Mouse (Mus musculus) hindbrain, embryonic 16.5 days (tissue): ENCODE data around the gene Rtn4rl1. TPM values are rescaled to one million over a fixed set of nuclear protein-coding genes. Genes with fewer than 3 reads are reported as not detected.
"Not testable (repeated sequence)": the region's sequence is repeated elsewhere in the genome, so short reads cannot be mapped to it uniquely, and the experiment has no call there.

Experiments
- ATAC-seq: fragments of 200-750 bp; cut with Nextera tagmentation; 2 replicates; pipeline ENCODE4 v1.8.0; 2017; ENCODE audit warnings: moderate TSS enrichment, moderate library complexity
- H3K27ac ChIP-seq: fragments of 300-500 bp; sonication (generic); 2 replicates; pipeline ENCODE4 v1.5.1; 2014; ENCODE audit warnings: low read depth, mild to moderate bottlenecking, control low read depth, low read length, moderate library complexity
- H3K27me3 ChIP-seq: fragments of 300-500 bp; sonication (generic); replicated peaks from 2 replicates; pipeline ENCODE4 v1.6.1; 2014; ENCODE audit warnings: low read length; ENCODE audit not compliant: control insufficient read depth, insufficient read depth
- H3K36me3 ChIP-seq: fragments of 300-500 bp; sonication (generic); 2 replicates; pipeline ENCODE4 v1.6.1; 2014; ENCODE audit warnings: mild to moderate bottlenecking, low read length, moderate library complexity, mixed read lengths; ENCODE audit not compliant: control insufficient read depth, insufficient read depth
- H3K4me1 ChIP-seq: fragments of 300-500 bp; sonication (generic); 2 replicates; pipeline ENCODE4 v1.6.1; 2014; ENCODE audit warnings: low read depth, low read length; ENCODE audit not compliant: control insufficient read depth, insufficient read depth
- H3K4me2 ChIP-seq: fragments of 300-500 bp; sonication (generic); 2 replicates; pipeline ENCODE4 v1.6.1; 2014; ENCODE audit warnings: mild to moderate bottlenecking, low read length, control low read depth, moderate library complexity
- H3K4me3 ChIP-seq: fragments of 300-500 bp; sonication (generic); 2 replicates; pipeline ENCODE4 v1.5.1; 2014; ENCODE audit warnings: mild to moderate bottlenecking, low read length, control low read depth, moderate library complexity
- H3K9ac ChIP-seq: fragments of 300-500 bp; sonication (generic); 2 replicates; pipeline ENCODE4 v1.6.1; 2014; ENCODE audit warnings: low read depth, mild to moderate bottlenecking, control low read depth, low read length, moderate library complexity
- H3K9me3 ChIP-seq: fragments of 300-500 bp; sonication (generic); 2 replicates; pipeline ENCODE4 v1.6.1; 2014; ENCODE audit warnings: mild to moderate bottlenecking, low read length, moderate library complexity; ENCODE audit not compliant: control insufficient read depth
- WGBS: fragments of 180-500 bp; shearing (Covaris S2); extraction: QIAGEN DNeasy Blood & Tissue Kit; methylation state at CpG from one replicate; pipeline ENCODE4 v1.1.7; 2014; 5-methylcytosine and 5-hydroxymethylcytosine counted together
- polyA plus RNA-seq: library from polyadenylated mRNA; unstranded; fragments of >200 nt; fragmentation: Nextera tagmentation; extraction: Ambion mirVana; gene quantifications from 2 replicates; pipeline ENCODE4 v1.2.1, GENCODE M21; 2015

The Rtn4rl1 gene
- polyA plus RNA-seq, 1 experiment from 2014 or later: 10.7 TPM

- peak overlapping the region; percentile 45 for H3K9ac ChIP-seq
- peak overlapping the region; percentile 44 for H3K4me2 ChIP-seq
- WGBS: 7% methylated on average over 16 of the region's 16 CpGs
- H3K4me1 ChIP-seq: peaks cover 46% of the 10 kb centered on the region
- 0 out of 2 replicates have a peak, but pooled peaks have one; percentile 15 for ATAC-seq
- 0 out of 2 replicates have a peak overlapping the region, but pooled peaks have one; percentile 29 for H3K27ac ChIP-seq
- no peaks in the 10 kb centered on the region for H3K9me3 ChIP-seq
- H3K4me3 ChIP-seq: peak overlapping the region; percentile 11; the same call in 1 of the 2 replicates
- no peaks in the 10 kb centered on the region for H3K27me3 ChIP-seq
- H3K36me3 ChIP-seq: no peaks in the 10 kb centered on the region
Measured at GRCm38 (mm10) chr11:75279342-75280065, 85.9 kb downstream of the Rtn4rl1 start.

- Histone ChIP-seq H3K4me1 (peaks cover 41% of the 10 kb centered on the region), H3K9ac (no peak overlapping the region), H3K4me3 (no peak overlapping the region), H3K36me3 (no peaks in the 10 kb centered on the region), H3K9me3 (no peaks in the 10 kb centered on the region), H3K27ac (no peak overlapping the region), H3K4me2 (no peak overlapping the region), H3K27me3 (no peaks in the 10 kb centered on the region)
- ATAC-seq: 0 out of 2 replicates have a peak, but pooled peaks have one; percentile 3
- WGBS: 54% methylated on average over 5 of the region's 5 CpGs
Measured at GRCm38 (mm10) chr11:75280066-75280410, 86.5 kb downstream of the Rtn4rl1 start.

GRCm38 (mm10) chr11:75280435-75281001, 86.9 kb downstream of the Rtn4rl1 start:
- ATAC-seq: no peak
- Histone ChIP-seq H3K27ac (0 out of 2 replicates have a peak overlapping the region, but pooled peaks have one; percentile 23), H3K4me1 (peaks cover 38% of the 10 kb centered on the region)

GRCm38 (mm10) chr11:75281380-75282256, 88.0 kb downstream of the Rtn4rl1 start:
- H3K9ac ChIP-seq: peak overlapping the region; percentile 5
- H3K4me2 ChIP-seq: peak overlapping the region; percentile 45
- H3K4me1 ChIP-seq: peaks cover 38% of the 10 kb centered on the region
- no peaks in the 10 kb centered on the region for H3K9me3 ChIP-seq
- ATAC-seq: peak; percentile 44
- H3K4me3 ChIP-seq: peak overlapping the region; percentile 23
- 5% methylated on average over 29 of the region's 29 CpGs for WGBS
- peak overlapping the region; percentile 36; the same call in 1 of the 2 replicates for H3K27ac ChIP-seq
- no peaks in the 10 kb centered on the region for H3K36me3 ChIP-seq
- H3K27me3 ChIP-seq: no peaks in the 10 kb centered on the region

More at GRCm38 (mm10) chr11:75280435-75281001, 86.9 kb downstream of the Rtn4rl1 start:
- 44% methylated on average over 5 of the region's 5 CpGs for WGBS
- Histone ChIP-seq H3K9me3 (no peaks in the 10 kb centered on the region), H3K36me3 (no peaks in the 10 kb centered on the region), H3K27me3 (no peaks in the 10 kb centered on the region), H3K4me2 (no peak overlapping the region), H3K4me3 (no peak overlapping the region), H3K9ac (no peak overlapping the region)

- no peaks in the 10 kb centered on the region for H3K36me3 ChIP-seq
- no peak overlapping the region for H3K27ac ChIP-seq
- H3K4me1 ChIP-seq: peaks cover 38% of the 10 kb centered on the region
- no peak for ATAC-seq
- H3K4me3 ChIP-seq: no peak overlapping the region
- H3K9me3 ChIP-seq: no peaks in the 10 kb centered on the region
- no peak overlapping the region for H3K9ac ChIP-seq
- 10% methylated on average over 13 of the region's 13 CpGs for WGBS
- H3K4me2 ChIP-seq: peak overlapping the region; percentile 45
- H3K27me3 ChIP-seq: no peaks in the 10 kb centered on the region
Measured at GRCm38 (mm10) chr11:75282496-75283120, 89.0 kb downstream of the Rtn4rl1 start.

- not testable (repeated sequence) for H3K4me2 ChIP-seq, H3K9ac ChIP-seq, H3K9me3 ChIP-seq, ATAC-seq, H3K4me3 ChIP-seq, H3K27ac ChIP-seq, H3K27me3 ChIP-seq, H3K36me3 ChIP-seq
- H3K4me1 ChIP-seq: peaks cover 38% of the 10 kb centered on the region
- WGBS: 70% methylated on average over 3 of the region's 3 CpGs
Measured at GRCm38 (mm10) chr11:75283784-75284183, 90.2 kb downstream of the Rtn4rl1 start.

- Histone ChIP-seq H3K9ac (no peak overlapping the region), H3K36me3 (no peaks in the 10 kb centered on the region), H3K27ac (no peak overlapping the region), H3K4me3 (no peak overlapping the region), H3K9me3 (no peaks in the 10 kb centered on the region), H3K27me3 (no peaks in the 10 kb centered on the region), H3K4me2 (no peak overlapping the region), H3K4me1 (peaks cover 20% of the 10 kb centered on the region)
- WGBS: 58% methylated on average over 4 of the region's 4 CpGs
- no peak for ATAC-seq
Measured at GRCm38 (mm10) chr11:75285893-75286467, 92.4 kb downstream of the Rtn4rl1 start.

- H3K9me3 ChIP-seq: no peaks in the 10 kb centered on the region
- H3K27me3 ChIP-seq: no peaks in the 10 kb centered on the region
- 83% methylated on average over 4 of the region's 4 CpGs for WGBS
- H3K27ac ChIP-seq: no peak overlapping the region
- peaks cover 20% of the 10 kb centered on the region for H3K4me1 ChIP-seq
- no peak overlapping the region for H3K4me2 ChIP-seq
- H3K4me3 ChIP-seq: no peak overlapping the region
- no peaks in the 10 kb centered on the region for H3K36me3 ChIP-seq
- ATAC-seq: no peak
- H3K9ac ChIP-seq: no peak overlapping the region
Measured at GRCm38 (mm10) chr11:75286868-75287267, 93.3 kb downstream of the Rtn4rl1 start.
